Mouse (Mus musculus): ENCODE results near the gene Syne2.

DNA sequence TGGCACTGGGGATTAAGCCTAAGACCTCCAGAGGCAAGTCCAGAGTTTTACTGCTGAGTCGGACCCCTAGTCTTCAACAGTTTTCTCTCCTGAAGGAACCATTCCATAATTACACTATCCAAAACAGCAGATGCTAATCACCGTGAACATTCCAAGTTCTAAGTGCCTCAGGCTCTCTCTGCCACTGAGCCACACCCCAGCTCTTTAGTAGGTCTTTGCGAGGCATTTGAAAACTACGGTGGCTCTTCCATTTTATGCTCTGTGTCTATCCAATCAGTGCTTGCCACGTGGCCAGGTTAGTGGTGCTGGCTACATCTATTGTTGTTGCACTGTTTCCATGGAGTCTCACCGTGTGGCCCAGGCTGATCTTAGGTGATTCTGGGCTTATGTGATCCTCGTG, 68.2 kb downstream of the Syne2 start:
- TF ChIP-seq CTCF (IDR thresholded peaks at IDR 0.05) (no peak), POLR2A (IDR thresholded peaks at IDR 0.05; ENCODE audit: insufficient read depth, low read depth, low read length) (no peak)

All from heart, adult 2 months (tissue).